Mouse (Mus musculus) right cerebral cortex, postnatal 10 days (tissue): ENCODE data around the gene Nub1.
"Not testable (repeated sequence)": the region's sequence is repeated elsewhere in the genome, so short reads cannot be mapped to it uniquely, and the experiment has no call there.

Source experiments
- DNase-seq, 2 experiments: peaks; one replicate each; pipeline ENCODE4 v3.0.0; 2021; ENCODE audit warnings: low spot score in 2 of 2

Gene Nub1

DNA sequence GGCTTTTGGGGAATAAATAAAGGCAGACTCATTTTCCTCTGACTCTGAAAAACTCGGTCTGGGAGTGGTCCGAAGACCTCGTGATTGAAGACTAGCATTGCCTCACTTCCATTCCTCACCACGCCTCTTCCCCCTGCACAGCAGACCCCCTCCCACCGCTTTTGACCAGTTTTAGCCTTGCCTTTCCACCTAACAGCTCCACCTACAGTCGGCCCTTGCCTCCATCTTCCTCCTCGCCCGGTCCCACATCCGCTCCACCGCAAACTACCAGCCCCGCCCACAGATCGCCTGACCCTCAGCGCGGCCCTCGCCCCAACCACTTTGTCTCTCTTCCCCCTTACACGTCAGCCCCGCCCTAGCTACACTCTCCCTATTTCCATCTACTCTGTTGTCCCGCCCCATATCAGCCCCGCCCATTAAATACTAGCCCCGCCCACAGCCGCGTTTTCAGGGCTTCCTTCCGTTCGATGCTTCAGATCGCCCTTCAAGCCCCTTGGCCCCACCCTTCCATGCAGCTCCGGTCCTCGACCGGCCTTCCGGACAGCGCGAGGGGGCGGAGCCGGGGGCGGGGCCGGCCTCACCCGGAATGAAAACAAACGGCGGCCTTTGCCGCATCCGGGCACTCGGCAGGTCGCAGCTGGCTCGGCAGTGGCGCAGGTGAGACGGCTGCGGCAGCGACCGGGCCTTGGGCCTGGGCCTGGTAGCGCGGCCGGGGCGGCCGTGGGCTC is at the start of gene Nub1:
Gene Nub1 (plus strand): TSS at position 167 of the 728 bp plus-strand sequence.
- DNase-seq = peak; percentile 98

DNA sequence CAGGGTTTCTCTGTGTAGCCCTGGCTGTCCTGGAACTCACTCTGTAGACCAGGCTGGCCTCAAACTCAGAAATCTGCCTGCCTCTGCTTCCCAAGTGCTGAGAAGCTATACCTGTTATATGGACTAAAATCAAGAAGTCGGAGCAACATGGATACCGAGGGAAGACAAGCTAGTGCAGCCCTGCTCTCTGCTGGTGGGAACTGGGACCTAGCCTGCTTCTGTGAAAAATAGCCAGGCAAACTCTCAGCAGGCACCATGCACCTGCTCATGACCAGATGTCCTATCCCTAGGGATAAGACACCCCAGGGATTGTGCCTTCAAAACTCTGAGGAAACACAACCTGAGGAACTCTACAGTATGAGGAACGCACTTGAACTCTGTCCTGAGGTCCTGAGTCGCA is 48.3 kb upstream of the Nub1 start:
- DNase-seq = no peak

DNA sequence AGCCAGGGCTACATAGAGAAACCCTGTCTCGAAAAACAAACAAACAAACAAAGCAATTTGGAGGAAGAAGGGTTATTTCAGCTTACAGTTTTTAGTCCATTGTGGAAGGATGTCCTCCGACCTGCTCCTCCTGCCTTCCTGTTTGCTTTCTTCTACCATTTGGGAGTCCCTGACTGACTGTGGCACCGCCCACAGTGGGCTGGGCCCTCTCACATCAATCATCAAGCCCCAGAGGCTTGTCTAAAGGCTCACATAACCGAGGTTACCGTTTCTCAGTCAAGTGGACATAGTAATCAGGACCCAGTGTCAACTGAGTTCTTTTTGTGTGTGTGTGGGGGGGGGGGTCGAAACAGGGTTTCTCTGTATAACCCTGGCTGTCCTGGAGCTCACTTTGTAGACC is 47.2 kb upstream of the Nub1 start:
- DNase-seq = no peak

DNA sequence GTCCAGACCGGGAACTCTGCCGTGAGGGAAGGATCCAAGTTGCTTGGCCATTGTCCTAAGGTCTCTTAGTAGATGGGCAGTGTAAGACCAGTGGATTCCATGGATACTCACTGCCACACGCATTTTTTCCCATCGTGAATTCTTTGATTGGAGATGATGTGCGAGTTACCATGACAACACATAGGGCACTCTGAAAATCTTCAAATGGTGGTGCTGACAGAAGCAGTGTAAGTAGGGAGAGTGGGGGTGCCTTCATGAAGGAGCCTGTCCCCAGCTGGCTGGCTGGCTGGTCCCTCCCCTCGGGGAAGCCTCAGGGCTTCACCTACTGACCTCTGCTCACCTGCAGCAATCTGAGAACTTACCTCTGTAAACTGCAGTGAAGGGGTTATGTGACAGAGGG is 46.3 kb upstream of the Nub1 start:
- DNase-seq = peak in 1 of 2 experiments; percentile 76

DNA sequence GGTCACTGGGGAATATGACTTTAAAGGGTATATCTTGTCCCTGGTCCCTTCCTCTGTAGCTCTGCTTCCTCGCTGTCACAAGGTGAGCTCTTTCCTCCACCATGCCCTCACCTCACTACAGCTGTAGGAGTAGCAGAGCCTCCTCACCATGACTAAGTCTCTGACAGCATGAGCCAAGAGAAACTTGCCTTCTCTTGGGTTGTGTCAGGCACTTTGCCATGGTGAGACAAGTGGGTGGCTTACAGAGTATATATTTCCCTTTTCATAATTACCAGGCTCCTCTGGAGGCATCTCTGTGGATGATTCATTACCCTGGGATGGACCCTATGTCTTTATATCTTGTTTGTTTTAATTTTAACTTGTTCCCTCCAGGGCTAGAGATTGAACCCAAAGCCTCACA is 39.9 kb upstream of the Nub1 start:
- DNase-seq = no peak

DNA sequence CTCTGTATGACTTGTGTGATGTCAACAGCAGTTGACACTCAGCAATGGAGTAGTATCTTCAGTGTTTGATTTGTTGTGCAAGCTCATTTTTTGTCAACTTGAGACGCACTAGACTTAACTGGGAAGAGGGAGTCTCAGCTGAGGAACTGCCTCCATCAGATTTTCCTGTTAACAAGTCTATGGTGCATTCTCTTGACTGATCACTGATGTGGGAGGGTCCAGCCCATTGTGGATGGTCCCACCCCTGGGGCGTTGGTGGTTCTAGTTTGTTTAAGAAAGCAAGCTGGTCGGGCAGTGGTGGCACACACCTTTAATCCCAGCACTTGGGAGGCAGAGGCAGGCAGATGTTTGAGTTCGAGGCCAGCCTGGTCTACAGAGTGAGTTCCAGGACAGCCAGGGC is 36.1 kb upstream of the Nub1 start:
- no peak for DNase-seq

DNA sequence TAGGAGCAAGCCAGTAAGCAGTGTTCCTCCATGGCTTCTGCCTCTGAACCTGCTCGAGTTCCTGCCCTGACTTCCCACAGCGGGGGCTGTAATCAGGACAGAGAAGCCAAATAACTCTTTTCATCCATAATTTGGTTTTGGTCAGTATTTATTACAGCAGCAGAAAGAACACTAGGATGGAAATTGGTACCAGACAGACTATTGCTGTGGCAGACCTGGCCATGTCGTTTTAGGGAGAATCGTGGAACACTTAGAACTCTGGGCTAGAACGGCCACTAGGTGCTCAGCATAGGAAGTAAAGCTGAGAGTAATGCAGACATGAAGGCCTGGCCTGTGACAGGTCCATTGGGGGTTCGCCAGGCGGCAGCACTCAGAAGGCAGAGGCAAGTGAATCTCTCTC is 35.6 kb upstream of the Nub1 start:
- DNase-seq = no peak

DNA sequence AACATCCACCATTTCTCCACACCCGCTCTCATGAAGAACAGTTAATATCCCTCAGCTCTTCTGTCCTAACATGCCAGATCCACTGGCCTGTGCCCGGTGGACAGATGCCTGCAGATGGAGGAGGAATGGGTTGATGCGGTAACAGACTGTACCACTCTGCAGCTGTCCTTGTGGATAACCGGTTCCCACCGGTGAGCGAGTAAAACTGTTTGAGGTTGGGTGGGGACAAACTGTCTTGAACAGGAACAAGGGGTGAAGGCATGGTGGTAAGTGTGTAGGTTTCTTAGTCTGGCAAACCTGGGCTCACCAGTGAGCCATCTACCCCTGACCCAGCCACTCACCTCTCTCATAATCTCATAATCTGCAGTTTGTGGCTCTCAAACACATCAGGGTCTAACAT is 34.0 kb upstream of the Nub1 start:
- DNase-seq = no peak

DNA sequence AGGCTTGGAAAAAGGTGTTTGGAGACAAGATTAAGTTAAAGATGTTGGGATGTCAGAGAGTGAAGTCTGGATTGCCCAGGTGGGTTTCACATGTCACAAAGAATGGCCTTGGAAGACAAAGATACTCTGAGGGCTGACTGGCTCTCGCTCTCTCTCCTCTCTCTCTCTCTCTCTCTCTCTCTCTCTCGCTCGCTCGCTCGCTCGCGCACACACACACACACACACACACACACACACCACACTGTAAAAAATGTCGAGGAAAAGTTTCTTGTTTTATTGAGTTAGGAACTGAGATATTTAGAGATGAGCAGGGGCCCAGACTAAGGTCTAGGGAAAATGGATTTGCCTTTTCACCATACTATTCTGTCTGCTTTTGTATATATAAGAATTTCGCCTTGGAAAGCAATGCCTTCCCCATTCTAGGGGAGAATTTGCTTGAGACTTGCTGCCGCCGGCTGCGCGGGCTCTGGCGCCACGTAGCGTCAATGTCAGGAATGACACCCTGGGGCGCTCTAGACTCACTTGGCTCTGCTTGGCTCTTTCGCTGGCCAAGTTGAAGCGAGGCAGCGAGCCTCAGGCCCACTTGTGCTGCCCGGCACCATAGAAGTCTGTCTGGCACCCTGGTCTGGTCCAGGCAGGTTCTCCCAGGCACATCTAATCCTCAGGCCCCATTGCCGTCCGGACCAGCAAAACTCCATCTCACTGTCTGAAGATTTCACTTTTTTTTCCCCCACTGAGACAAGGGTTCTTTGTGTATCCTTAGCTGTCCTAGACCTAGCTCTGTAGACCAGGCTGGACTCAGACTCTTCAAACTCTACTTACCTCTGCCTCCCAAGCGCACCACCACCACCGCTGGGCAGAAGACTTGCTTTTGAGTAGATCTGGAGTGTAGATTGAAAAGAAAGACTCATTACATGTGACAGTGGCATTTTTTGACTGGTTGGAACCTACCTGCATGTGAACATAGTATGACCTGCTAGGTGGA is 33.3 kb upstream of the Nub1 start:
- peak; percentile 86 to 91 for DNase-seq

DNA sequence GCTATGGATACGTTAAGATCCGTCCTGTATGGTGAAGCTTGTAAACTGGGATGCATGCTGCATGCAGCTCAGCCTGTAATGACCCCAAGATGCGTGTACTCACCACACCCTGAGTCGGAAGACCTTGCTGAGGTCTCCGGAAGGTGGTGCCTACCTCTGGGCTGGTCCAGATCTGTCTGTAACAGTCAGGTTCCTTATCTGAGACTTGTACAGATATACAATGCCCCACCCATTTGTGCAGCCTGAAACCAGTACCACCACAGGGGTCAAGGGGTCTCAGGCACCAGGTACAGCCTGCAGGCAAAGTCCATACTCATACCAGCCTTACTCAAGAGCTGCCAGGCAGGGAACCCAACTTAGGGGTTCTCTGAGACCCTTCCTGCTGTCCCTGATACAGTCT is 32.6 kb upstream of the Nub1 start:
- DNase-seq = no peak

DNA sequence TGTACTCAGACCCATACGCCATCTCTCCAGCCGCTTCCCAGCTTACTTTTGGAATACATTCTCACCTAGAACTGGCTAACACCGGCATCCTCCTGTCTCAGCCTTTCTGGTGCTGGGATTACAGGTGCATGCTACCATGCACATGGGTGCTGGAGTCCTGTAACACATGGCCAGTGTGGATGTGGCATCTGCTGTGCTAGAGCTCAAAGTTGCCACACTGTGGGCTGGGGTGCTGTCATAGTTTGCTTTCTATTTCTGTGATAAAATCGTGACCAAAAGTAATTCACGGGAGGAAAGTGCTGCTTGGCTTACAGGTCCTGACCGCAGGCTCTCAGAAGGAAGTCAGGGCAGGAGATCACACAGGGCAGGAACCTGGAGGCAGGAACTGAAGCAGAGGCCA is 30.8 kb upstream of the Nub1 start:
- DNase-seq = no peak

DNA sequence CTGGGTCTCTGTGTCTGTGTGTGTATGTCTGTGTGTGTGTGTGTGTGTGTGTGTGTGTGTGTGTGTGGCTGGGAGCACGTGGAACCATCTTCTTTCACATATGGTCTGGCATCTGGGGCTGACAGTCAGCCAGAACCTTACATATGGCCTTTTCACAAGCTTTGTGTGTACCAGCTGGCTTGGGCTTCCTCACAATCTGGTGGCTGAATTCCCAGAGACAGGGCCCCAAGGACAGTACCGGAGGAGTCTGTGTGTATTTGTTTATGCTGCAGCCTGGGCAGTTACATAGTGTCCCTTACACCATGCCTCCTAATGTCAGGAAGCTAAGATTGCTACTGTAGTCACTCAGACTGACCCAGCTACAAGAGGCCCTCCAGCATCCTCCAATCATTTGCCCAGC is 28.2 kb upstream of the Nub1 start:
- DNase-seq = peak; percentile 80 to 86

DNA sequence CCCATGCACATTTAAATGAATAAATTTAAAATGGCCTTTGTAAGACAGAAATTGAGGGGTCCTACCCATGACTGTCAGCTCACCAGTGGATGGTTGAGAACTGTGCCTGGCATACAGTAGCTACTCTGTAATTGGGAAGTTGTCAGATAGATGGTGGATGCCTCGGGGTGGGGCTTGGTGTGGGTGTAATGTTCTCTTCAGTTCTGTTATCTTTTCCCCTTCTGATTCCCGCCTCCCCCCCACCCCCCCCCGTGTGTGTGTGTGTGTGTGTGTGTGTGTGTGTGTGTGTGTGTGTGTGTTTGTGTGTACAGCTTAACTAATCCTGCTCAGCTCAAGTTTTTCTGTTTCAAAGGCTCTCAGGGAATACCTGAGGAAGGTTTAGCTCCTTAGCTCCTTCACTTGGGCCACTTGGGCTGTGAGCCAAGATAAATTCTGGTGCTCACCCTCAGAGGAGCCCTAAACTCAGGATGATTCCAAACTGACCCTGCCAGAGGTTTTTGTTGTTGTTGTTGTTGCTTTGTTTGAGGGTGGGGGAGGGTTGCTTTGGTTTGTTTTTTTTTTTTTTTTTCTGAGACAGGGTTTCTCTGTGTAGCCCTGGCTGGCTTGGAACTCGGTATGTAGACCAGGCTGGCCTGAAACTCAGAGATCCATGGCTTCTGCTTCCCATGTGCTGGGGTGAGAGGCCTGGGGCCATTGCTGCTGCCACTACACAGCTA is 25.5 kb upstream of the Nub1 start:
- no peak for DNase-seq

DNA sequence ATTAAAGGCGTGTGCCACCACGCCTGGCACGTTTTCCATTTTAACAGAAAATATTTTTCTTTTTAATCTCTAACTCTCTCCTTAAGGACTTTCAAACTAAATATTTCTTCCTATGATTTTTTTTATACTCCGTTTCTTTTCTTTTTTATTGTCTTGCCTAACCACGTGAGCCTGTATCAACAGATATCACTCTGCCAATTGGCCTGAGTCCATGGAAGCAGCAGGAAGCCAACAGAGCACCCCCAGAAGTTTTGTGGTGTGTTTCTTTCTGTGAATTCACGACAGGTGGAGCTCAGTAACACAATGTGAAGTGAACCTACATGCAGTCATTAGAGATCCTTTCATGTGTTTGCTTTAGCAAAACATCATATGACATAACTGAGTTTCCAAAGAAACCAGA is 23.9 kb upstream of the Nub1 start:
- no peak for DNase-seq

DNA sequence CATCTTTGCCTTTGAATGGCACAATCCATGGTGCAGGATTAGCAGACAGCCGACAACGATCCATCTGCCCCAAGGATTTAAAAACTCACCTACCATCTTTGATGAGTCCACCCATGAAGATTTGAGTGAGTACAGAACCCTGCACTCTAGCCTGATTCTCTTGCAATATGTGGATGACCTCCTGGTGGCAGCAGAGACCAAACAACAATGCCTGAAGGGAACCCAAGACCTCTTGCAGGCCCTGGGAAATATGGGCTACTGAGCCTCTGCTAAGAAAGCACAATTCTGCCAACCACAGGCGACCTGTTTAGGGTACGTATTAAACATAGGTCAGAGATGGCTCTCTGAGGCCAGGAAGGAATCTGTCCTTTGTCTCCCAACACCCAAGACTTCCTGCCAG is 11.1 kb upstream of the Nub1 start:
- DNase-seq = peak; percentile 79 to 88

DNA sequence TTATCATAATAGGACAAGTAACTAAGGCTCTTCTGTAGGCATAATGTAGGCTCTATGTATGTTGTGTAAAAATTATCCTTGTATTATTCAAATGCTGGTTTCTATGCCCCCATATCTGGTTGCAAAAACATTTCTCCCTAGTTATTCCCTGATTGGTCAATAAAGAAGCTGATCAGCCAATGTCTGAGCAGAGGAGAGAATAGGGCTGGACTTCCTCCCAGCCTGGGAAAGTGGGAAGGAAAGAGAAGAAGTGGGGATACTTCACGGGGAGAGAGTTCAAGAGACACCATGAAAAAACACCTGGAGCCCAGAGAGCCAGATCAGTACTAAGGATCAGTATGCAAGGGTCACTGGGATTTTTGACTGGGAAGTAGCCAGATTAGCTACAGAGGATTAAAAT is 3.9 kb upstream of the Nub1 start:
- DNase-seq = no peak

DNA sequence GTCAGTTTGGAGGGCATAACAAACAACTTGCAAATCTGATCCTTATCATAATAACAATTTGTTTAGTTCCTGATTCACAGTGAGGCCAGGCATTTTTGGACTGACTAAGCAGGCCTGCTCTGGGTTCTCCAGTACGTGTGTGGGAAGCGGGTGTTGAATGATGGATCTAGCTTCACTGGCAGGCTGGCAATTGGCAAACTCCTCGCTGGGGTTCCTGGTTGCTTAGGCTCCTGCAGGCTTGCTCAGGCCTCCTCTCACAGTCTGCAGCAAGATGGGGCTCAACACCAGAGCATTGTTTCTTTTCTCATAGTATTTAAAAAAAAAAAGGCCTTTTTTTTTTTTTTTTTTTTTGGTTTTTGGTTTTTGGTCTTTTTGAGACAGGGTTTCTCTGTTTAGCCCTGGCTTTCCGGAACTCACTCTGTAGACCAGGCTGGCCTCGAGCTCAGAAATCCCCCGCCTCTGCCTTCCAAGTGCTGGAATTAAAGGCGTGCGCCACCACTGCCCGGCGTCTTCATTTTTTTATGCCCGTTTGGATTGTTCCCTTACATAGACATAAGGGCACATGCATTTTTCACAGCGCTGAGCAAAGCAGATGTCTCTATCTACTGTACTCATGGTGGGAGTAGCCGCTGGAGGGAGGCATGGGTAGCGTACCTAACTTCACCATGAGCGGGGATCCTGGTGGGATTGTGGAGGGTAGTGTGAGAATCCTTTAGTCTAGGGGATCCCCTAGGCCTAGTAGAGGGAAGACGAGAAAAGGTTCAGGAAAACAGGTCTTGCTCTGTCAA is 560 bp upstream of the Nub1 start:
- DNase-seq = peak; percentile 69 to 85

DNA sequence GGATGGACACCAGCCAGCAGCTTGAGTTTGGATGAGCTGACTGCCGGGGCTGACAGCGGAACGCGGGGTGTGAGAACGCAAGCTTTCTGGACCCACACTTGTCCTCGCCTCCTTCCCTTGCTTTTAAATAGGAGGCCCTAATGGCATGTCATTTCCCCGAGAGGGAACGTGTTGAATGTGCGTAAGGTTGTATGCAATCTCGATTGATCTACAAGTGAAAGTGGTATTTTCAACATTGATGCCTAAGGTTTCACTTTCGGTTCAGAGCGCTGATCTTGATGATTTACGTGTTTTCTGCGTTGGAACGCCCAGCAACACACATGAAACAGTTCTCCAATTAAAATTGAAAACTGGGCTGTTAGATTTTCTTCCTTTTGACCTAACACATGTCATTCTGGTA is 844 bp downstream of the Nub1 start:
- DNase-seq = no peak

DNA sequence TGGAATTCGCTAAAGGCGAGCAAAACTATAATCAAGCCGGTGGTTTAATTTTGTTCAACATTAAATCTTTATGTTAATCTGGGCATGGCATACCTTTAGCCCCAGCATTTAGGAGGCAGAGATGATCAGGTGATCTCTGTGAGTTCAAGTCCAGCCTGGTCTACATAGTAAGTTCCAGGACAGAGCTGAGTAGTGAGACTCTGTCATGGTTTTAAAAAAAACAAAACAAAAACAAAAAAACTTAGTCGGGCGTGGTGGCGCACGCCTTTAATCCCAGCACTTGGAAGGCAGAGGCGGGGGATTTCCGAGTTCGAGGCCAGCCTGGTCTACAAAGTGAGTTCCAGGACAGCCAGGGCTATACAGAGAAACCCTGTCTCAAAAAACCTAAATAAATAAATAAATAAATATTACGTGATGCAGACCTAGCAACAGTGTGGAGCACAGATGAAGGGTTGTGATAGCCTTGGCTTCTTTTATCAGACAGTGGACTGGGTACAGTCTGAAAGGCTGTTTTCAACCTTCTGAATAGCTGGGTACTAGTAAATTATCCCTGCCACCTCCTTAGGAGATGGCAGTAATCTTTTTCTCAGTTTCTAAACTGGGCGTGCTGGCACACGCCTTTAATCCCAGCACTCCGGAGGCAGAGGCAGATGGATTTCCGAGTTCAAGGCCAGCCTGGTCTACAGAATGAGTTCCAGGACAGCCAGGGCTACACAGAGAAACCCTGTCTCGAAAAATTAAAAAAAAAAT is 1.5 kb downstream of the Nub1 start:
- DNase-seq = not testable (repeated sequence)

DNA sequence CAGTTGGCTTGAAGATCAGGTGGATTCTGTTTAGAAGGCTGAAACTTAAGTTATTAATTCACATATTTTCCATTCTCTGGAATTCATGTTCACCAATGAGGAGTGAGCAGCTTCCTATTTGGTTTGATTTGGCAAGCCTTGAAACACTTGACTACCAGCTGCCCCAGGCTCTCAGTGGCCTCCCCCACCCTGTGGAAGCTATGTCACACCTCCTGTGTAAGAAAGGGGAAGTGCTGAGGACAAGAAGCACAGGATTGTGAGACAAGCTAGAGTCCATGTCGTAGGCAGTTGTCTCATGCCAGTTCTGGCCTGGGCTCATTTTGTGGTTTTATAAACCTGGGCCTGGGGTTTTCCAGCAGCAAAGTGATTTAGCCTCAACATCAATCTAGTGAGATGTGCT is 2.4 kb downstream of the Nub1 start:
- no peak for DNase-seq

DNA sequence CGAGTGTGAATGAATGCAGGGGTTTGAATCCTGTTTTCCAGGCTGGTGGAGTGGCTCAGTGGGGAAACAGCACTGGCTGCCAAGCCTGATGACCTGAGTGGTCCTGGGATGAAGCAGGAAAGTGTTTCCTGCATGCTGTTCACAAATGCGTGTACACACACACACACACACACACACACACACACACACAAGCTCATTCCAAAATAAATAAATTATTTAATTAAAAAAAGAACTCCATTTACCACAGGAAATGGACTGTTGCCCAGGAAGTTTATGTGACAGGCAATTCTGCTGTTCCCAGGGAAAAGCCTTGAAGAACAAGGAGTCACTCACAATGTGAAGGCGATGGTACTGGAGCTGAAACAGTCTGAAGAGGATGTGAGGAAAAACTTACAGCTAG is 11.4 kb downstream of the Nub1 start:
- no peak for DNase-seq
